Mouse (Mus musculus) MEL (cell line): ENCODE measurements at regions not wholly inside any gene's neighbourhood (a gene's known extent, or its start where the extent isn't known, plus 50 kb on each side); places are given as distances from the start of the nearest gene placed in this dataset.
A peak's percentile ranks its signal among the peaks of the same experiment; 100 is the strongest.

Experiments used
- DNase-seq: peaks from one replicate; pipeline ENCODE4 v3.0.0; 2011; ENCODE audit warnings: low read depth, low spot score
- H3K27ac ChIP-seq: 2 replicates; pipeline ENCODE4 v1.5.1; 2012; ENCODE audit warnings: low read depth, mild to moderate bottlenecking, control low read depth, low read length, moderate library complexity; ENCODE audit not compliant: control insufficient read depth
- H3K27me3 ChIP-seq, 2 experiments: fragments of 150-350 bp in 1 of 2; sonication (generic) in 1 of 2; 2 replicates each; pipeline ENCODE4 v1.6.1; 2012; ENCODE audit warnings: low read length in 2 of 2, mild to moderate bottlenecking in 2 of 2, improper control_type of control experiment in 1 of 2, moderate library complexity in 1 of 2; ENCODE audit not compliant: insufficient read depth in 2 of 2, control insufficient read depth in 1 of 2
- H3K36me3 ChIP-seq, 2 experiments: 2 replicates each; pipeline ENCODE4 v1.6.1; 2012 to 2014; ENCODE audit warnings: low read length in 2 of 2, improper control_type of control experiment in 1 of 2, inconsistent platforms in 1 of 2, mild to moderate bottlenecking in 1 of 2; ENCODE audit not compliant: insufficient read depth in 2 of 2, control insufficient read depth in 1 of 2
- H3K4me1 ChIP-seq, 2 experiments: fragments of 150-350 bp in 1 of 2; sonication (generic) in 1 of 2; 2 replicates each; pipeline ENCODE4 v1.6.1; 2012; ENCODE audit warnings: low read length in 2 of 2, improper control_type of control experiment in 1 of 2, mild to moderate bottlenecking in 1 of 2; ENCODE audit not compliant: insufficient read depth in 2 of 2, control insufficient read depth in 1 of 2
- H3K4me3 ChIP-seq, 2 experiments: fragments of 150-350 bp in 1 of 2; sonication (generic) in 1 of 2; 2 replicates each; pipeline ENCODE4 v1.5.1; 2012; ENCODE audit warnings: low read depth in 2 of 2, low read length in 2 of 2, mild to moderate bottlenecking in 2 of 2, moderate library complexity in 2 of 2, control low read depth in 1 of 2, improper control_type of control experiment in 1 of 2; ENCODE audit not compliant: control insufficient read depth in 1 of 2, insufficient read depth in 1 of 2
- H3K79me2 ChIP-seq: 2 replicates; pipeline ENCODE4 v1.6.1; 2012; ENCODE audit warnings: mild to moderate bottlenecking, low read length, moderate library complexity; ENCODE audit not compliant: control insufficient read depth, poor library complexity, insufficient read depth
- H3K9ac ChIP-seq: 2 replicates; pipeline ENCODE4 v1.6.1; 2012; ENCODE audit warnings: low read depth, mild to moderate bottlenecking, control low read depth, low read length, moderate library complexity; ENCODE audit not compliant: control insufficient read depth, poor library complexity, severe bottlenecking
- H3K9me3 ChIP-seq: fragments of 150-350 bp; sonication (generic); replicated peaks from 2 replicates; pipeline ENCODE4 v1.6.1; 2012; ENCODE audit warnings: mild to moderate bottlenecking, low read length, improper control_type of control experiment, moderate library complexity; ENCODE audit not compliant: insufficient read depth
- CTCF ChIP-seq, 3 experiments: IDR thresholded peaks in 2 of 3; conservative IDR thresholded peaks in 1 of 3; 2 replicates each; pipeline ENCODE4 v1.5.1; 2011 to 2012; ENCODE audit warnings: low read length in 3 of 3, low read depth in 2 of 3, mild to moderate bottlenecking in 2 of 3, improper control_type of control experiment in 1 of 3, inconsistent platforms in 1 of 3, mixed read lengths in 1 of 3, moderate library complexity in 1 of 3; ENCODE audit not compliant: control insufficient read depth in 1 of 3, insufficient read depth in 1 of 3, poor library complexity in 1 of 3, severe bottlenecking in 1 of 3
- E2F4 ChIP-seq: IDR thresholded peaks from 2 replicates; pipeline ENCODE4 v1.6.1; 2011; ENCODE audit warnings: low read depth, low read length, improper control_type of control experiment, borderline replicate concordance
- EP300 ChIP-seq, 2 experiments: IDR thresholded peaks; 2 replicates each; pipeline ENCODE4 v1.6.1; 2011; ENCODE audit warnings: improper control_type of control experiment in 2 of 2, low read length in 2 of 2, low read depth in 1 of 2, mild to moderate bottlenecking in 1 of 2
- ETS1 ChIP-seq: IDR thresholded peaks from 2 replicates; pipeline ENCODE4 v1.6.1; 2012; ENCODE audit warnings: low read depth, mild to moderate bottlenecking, inconsistent platforms, low read length, improper control_type of control experiment, moderate library complexity
- MAFK ChIP-seq: IDR thresholded peaks from 2 replicates; pipeline ENCODE4 v1.6.1; 2011; ENCODE audit warnings: low read depth, mild to moderate bottlenecking, low read length, improper control_type of control experiment, borderline replicate concordance
- MAX ChIP-seq: IDR thresholded peaks from 2 replicates; pipeline ENCODE4 v1.6.1; 2011; ENCODE audit warnings: low read length, improper control_type of control experiment
- MAZ ChIP-seq: IDR thresholded peaks from 2 replicates; pipeline ENCODE4 v1.6.1; 2012; ENCODE audit warnings: low read depth, mild to moderate bottlenecking, inconsistent platforms, low read length, improper control_type of control experiment
- MEF2A ChIP-seq: IDR thresholded peaks from 2 replicates; pipeline ENCODE4 v1.6.1; 2014; ENCODE audit warnings: low read depth, mild to moderate bottlenecking, inconsistent platforms, low read length, improper control_type of control experiment; ENCODE audit not compliant: poor library complexity, insufficient replicate concordance, severe bottlenecking; ENCODE audit errors: extremely low read depth
- MYB ChIP-seq: IDR thresholded peaks from 2 replicates; pipeline ENCODE4 v1.6.1; 2011; ENCODE audit warnings: mild to moderate bottlenecking, low read depth, low read length, improper control_type of control experiment
- MYC ChIP-seq: IDR thresholded peaks from 2 replicates; pipeline ENCODE4 v1.6.1; 2011; ENCODE audit warnings: low read depth, mild to moderate bottlenecking, low read length, improper control_type of control experiment, moderate library complexity
- NRF1 ChIP-seq: IDR thresholded peaks from 2 replicates; pipeline ENCODE4 v1.6.1; 2014; ENCODE audit warnings: low read depth, mild to moderate bottlenecking, inconsistent platforms, low read length, improper control_type of control experiment, moderate library complexity; ENCODE audit not compliant: poor library complexity, insufficient read depth, severe bottlenecking
- POLR2A ChIP-seq, 2 experiments: IDR thresholded peaks; 2 replicates each; pipeline ENCODE4 v1.6.1; 2011 to 2012; ENCODE audit warnings: low read length in 2 of 2, mild to moderate bottlenecking in 2 of 2, control low read depth in 1 of 2, improper control_type of control experiment in 1 of 2, low read depth in 1 of 2, moderate library complexity in 1 of 2; ENCODE audit not compliant: control insufficient read depth in 1 of 2, insufficient read depth in 1 of 2, poor library complexity in 1 of 2
- POLR2AphosphoS5 ChIP-seq: IDR thresholded peaks from 2 replicates; pipeline ENCODE4 v1.6.1; 2012; ENCODE audit warnings: low read depth, borderline replicate concordance, mild to moderate bottlenecking, inconsistent platforms, low read length, moderate library complexity, mixed read lengths
- TAL1 ChIP-seq: IDR thresholded peaks from 2 replicates; pipeline ENCODE4 v1.6.1; 2012; ENCODE audit warnings: mild to moderate bottlenecking, inconsistent platforms, low read length, moderate library complexity, mixed read lengths
- UBTF ChIP-seq: IDR thresholded peaks from 2 replicates; pipeline ENCODE4 v1.6.1; 2012; ENCODE audit warnings: low read depth, mild to moderate bottlenecking, inconsistent platforms, low read length, improper control_type of control experiment, moderate library complexity, borderline replicate concordance; ENCODE audit not compliant: insufficient read depth
- USF1 ChIP-seq: IDR thresholded peaks from 2 replicates; pipeline ENCODE4 v1.6.1; 2014; ENCODE audit warnings: low read depth, mild to moderate bottlenecking, inconsistent platforms, low read length, improper control_type of control experiment, moderate library complexity
- ZMIZ1 ChIP-seq: IDR thresholded peaks from 2 replicates; pipeline ENCODE4 v1.6.1; 2012; ENCODE audit warnings: low read depth, mild to moderate bottlenecking, inconsistent platforms, low read length, improper control_type of control experiment, moderate library complexity
- ZNF384 ChIP-seq: IDR thresholded peaks from 2 replicates; pipeline ENCODE4 v1.6.1; 2012; ENCODE audit warnings: low read depth, mild to moderate bottlenecking, inconsistent platforms, low read length, improper control_type of control experiment

- TF ChIP-seq USF1 (no peak), TAL1 (no peak), UBTF (no peak), NRF1 (no peak), CTCF (IDR thresholded peaks at IDR 0.05 in 2 of 3, conservative IDR thresholded peaks at IDR 0.05 in 1 of 3; ENCODE audit: control insufficient read depth in 1 of 3, insufficient read depth in 1 of 3, low read depth in 2 of 3, low read length in 3 of 3, poor library complexity in 1 of 3, severe bottlenecking in 1 of 3) (no peak), MEF2A (no peak), ZNF384 (no peak), POLR2A (IDR thresholded peaks at IDR 0.05; ENCODE audit: control insufficient read depth in 1 of 2, insufficient read depth in 1 of 2, low read depth in 1 of 2, low read length in 2 of 2, poor library complexity in 1 of 2) (no peak), ZMIZ1 (no peak), MAX (no peak), MYC (no peak), MYB (no peak), POLR2AphosphoS5 (no peak), ETS1 (no peak)
- Histone ChIP-seq H3K79me2 (no peaks in the 10 kb centered on the region), H3K36me3 (no peaks in the 10 kb centered on the region), H3K9ac (no peak overlapping the region), H3K27me3 (peaks cover 2 to 3% of the 10 kb centered on the region in 2 experiments; a peak in 2 of 4 replicates), H3K4me3 (no peak overlapping the region), H3K4me1 (no peaks in the 10 kb centered on the region; a peak in 1 of 4 replicates), H3K9me3 (no peaks in the 10 kb centered on the region), H3K27ac (no peak overlapping the region)
- no peak for DNase-seq
Measured at GRCm38 (mm10) chr13:63708567-63708966, 106.5 kb upstream of the Ercc6l2 start.

- Histone ChIP-seq H3K27me3 (no peaks in the 10 kb centered on the region), H3K4me1 (no peaks in the 10 kb centered on the region; a peak in 1 of 4 replicates), H3K9ac (no peak overlapping the region), H3K27ac (no peak overlapping the region), H3K79me2 (no peaks in the 10 kb centered on the region)
- peak; percentile 32 for DNase-seq
- TF ChIP-seq E2F4 (no peak), MAZ (no peak), ZNF384 (no peak), EP300 (IDR thresholded peaks at IDR 0.05; ENCODE audit: low read depth in 1 of 2, low read length in 2 of 2) (no peak), CTCF (IDR thresholded peaks at IDR 0.05 in 2 of 3, conservative IDR thresholded peaks at IDR 0.05 in 1 of 3; ENCODE audit: control insufficient read depth in 1 of 3, insufficient read depth in 1 of 3, low read depth in 2 of 3, low read length in 3 of 3, poor library complexity in 1 of 3, severe bottlenecking in 1 of 3) (peak; percentile 19 to 40 (median 31); a peak in 4 of 6 replicates), MAFK (no peak)
- TF ChIP-seq, all 39 proteins: peak for 1
- H3K36me3 ChIP-seq: no peaks in the 10 kb centered on the region
- no peaks in the 10 kb centered on the region for H3K9me3 ChIP-seq
- H3K4me3 ChIP-seq: no peak overlapping the region
Measured at GRCm38 (mm10) chr13:63713137-63713536, 101.9 kb upstream of the Ercc6l2 start.
